Mouse (Mus musculus): ENCODE measurements at regions not wholly inside any gene's neighbourhood (a gene's known extent, or its start where the extent isn't known, plus 50 kb on each side); places are given as distances from the start of the nearest gene placed in this dataset.

DNA sequence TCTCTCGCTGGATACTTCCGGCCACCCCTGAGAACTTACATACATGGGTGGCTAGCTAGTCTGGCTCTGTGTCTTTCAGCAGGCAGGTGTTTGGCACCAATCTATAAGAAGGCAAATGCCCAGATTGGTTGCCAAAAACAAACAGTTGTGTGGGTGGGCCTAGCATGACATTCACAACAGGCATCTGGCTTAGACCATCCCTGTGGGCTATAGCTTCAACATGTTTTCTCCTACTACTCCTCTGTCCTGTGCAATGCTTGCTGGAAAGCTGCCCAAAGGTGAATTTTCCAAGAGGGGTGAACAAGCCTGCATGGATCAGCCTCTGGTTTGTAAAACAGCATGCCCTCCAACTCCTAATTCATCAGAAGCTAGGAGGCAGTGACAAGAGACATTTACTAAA, 505.3 kb upstream of the Pou3f4 start:
- H3K4me3 ChIP-seq (replicated peaks; ENCODE audit: low read length) = no peak overlapping the region
- no peaks in the 10 kb centered on the region for H3K27me3 ChIP-seq (ENCODE audit: insufficient read depth, low read length)
- no peaks in the 10 kb centered on the region for H3K4me1 ChIP-seq (replicated peaks; ENCODE audit: low read depth, low read length)
- no peaks in the 10 kb centered on the region for H3K9me3 ChIP-seq (ENCODE audit: low read length)
- no peak for TF ChIP-seq POU5F1 (IDR thresholded peaks at IDR 0.05; ENCODE audit: borderline replicate concordance, low read length)
- no peak for TF ChIP-seq NANOG (IDR thresholded peaks at IDR 0.05; ENCODE audit: borderline replicate concordance, low read length)
- TF ChIP-seq CTCF (conservative IDR thresholded peaks at IDR 0.05; ENCODE audit: low read length) = no peak
- H3K36me3 ChIP-seq (ENCODE audit: insufficient read depth, low read length) = no peaks in the 10 kb centered on the region

DNA sequence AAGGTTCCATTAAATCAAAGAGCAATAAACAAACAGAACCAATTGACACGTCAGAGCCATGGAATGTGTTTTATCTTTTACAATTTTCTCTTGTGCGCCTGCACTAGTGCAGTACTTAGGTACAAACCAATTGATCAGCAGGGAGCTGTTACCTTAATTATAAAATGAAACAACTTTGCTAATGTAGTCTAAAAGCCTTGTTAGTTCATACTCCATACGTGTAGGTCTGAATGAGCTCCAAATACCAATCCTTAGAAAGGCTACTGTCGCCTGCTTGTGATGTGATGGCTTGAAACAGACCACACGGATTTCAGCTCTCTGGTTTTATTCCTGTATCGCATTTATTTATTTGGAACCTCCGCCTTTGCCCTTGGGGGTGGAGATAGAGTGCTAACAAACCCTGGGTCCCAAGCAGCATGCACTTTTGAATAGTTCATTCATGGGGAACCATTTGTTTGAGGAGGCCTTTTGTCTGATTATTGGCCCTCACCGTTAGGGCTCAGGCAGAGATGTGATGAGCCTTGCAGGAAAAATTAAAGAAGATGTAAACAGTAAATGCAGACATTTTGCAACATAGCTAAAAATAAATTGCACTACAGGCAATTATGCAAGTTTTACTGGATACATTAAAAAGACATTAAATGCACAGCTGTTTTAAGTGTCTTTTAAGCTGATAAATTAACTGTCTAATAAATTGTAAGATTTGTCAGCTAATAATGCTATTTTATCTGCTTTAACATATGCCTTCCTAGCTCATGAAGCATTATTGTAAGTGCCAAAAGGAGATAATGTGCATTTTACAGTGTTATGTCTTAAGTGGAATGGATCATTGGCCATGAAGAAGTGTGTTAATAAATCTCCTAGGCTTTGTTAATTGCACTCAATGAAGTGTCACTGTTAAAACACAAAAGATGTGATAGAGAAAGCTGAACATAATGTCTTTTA, 496.0 kb upstream of the Pou3f4 start:
- Histone ChIP-seq H3K4me1 (replicated peaks; ENCODE audit: low read depth, low read length) (no peaks in the 10 kb centered on the region), H3K9me3 (ENCODE audit: low read length) (no peaks in the 10 kb centered on the region), H3K4me3 (replicated peaks; ENCODE audit: low read length) (no peak overlapping the region), H3K27me3 (ENCODE audit: insufficient read depth, low read length) (no peaks in the 10 kb centered on the region), H3K36me3 (ENCODE audit: insufficient read depth, low read length) (no peaks in the 10 kb centered on the region)
- TF ChIP-seq NANOG (IDR thresholded peaks at IDR 0.05; ENCODE audit: borderline replicate concordance, low read length) = no peak
- TF ChIP-seq CTCF (conservative IDR thresholded peaks at IDR 0.05; ENCODE audit: low read length) = no peak
- no peak for TF ChIP-seq POU5F1 (IDR thresholded peaks at IDR 0.05; ENCODE audit: borderline replicate concordance, low read length)

DNA sequence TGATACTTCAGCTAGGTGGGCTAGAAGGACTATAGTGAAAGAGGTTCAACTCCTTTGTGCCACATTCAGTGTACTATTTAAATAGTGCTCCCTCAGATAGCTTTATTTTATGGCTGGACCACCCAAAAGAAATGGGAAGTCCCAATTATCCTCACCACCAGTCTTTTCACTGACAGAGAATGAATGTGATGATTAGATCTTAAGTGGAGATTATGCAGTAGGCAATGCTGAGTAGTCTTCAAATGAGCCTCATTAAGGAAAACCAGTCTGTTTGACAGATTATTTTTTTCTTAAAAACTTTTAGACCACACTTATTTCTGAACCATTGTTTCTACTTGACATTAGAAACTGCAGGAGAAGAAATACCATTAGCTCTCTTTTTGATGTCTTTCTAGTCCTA, 493.8 kb upstream of the Pou3f4 start:
- Histone ChIP-seq H3K9me3 (ENCODE audit: low read length) (no peaks in the 10 kb centered on the region), H3K4me3 (replicated peaks; ENCODE audit: low read length) (no peak overlapping the region), H3K27me3 (ENCODE audit: insufficient read depth, low read length) (no peaks in the 10 kb centered on the region), H3K36me3 (ENCODE audit: insufficient read depth, low read length) (no peaks in the 10 kb centered on the region), H3K4me1 (replicated peaks; ENCODE audit: low read depth, low read length) (no peaks in the 10 kb centered on the region)
- TF ChIP-seq CTCF (conservative IDR thresholded peaks at IDR 0.05; ENCODE audit: low read length) (no peak), NANOG (IDR thresholded peaks at IDR 0.05; ENCODE audit: borderline replicate concordance, low read length) (no peak), POU5F1 (IDR thresholded peaks at IDR 0.05; ENCODE audit: borderline replicate concordance, low read length) (no peak)

DNA sequence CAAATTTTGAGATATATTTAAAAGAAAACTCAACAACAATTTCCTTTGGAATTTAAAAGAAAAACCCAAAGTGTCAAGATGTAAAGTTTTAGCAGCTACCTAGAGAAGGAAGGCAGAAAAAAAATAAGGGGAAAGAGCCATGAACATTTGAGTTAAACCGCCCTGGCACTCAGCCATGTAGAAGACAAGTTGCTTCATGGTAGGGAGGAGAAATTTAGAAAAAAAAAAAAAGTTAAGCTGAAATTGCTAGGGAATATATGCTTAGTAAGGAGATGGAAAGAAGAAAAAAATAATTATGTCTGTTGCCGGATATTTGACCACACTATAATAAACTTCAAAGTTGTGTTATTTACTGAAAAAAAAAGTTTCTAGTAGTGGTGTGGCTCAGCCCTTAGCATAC, 479.8 kb upstream of the Pou3f4 start:
- no peak for TF ChIP-seq NANOG (IDR thresholded peaks at IDR 0.05; ENCODE audit: borderline replicate concordance, low read length)
- no peak for TF ChIP-seq CTCF (conservative IDR thresholded peaks at IDR 0.05; ENCODE audit: low read length)
- no peak for TF ChIP-seq POU5F1 (IDR thresholded peaks at IDR 0.05; ENCODE audit: borderline replicate concordance, low read length)
- no peaks in the 10 kb centered on the region for H3K4me1 ChIP-seq (replicated peaks; ENCODE audit: low read depth, low read length)
- no peaks in the 10 kb centered on the region for H3K36me3 ChIP-seq (ENCODE audit: insufficient read depth, low read length)
- H3K9me3 ChIP-seq (ENCODE audit: low read length) = no peaks in the 10 kb centered on the region
- no peak overlapping the region for H3K4me3 ChIP-seq (replicated peaks; ENCODE audit: low read length)
- no peaks in the 10 kb centered on the region for H3K27me3 ChIP-seq (ENCODE audit: insufficient read depth, low read length)

DNA sequence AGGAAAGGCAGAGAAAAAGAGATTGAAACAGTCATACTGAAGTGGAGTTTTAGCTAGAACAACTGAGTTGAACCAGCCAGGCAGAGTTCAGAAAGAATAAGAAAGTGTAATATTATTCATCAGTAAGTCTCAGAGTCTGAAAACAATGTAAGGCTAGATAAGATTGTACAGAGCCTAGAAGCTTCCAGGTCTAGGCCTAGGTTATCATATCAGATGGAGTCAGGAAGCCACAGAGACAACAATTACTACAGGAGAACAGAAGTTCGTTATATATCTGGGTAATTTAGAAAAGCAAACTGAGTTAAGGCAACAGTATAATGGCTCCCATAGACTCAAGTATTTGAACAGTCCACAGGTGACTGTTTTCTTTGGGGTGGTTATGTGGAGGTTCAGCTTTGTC, 479.1 kb upstream of the Pou3f4 start:
- no peaks in the 10 kb centered on the region for H3K36me3 ChIP-seq (ENCODE audit: insufficient read depth, low read length)
- H3K9me3 ChIP-seq (ENCODE audit: low read length) = no peaks in the 10 kb centered on the region
- no peaks in the 10 kb centered on the region for H3K27me3 ChIP-seq (ENCODE audit: insufficient read depth, low read length)
- H3K4me1 ChIP-seq (replicated peaks; ENCODE audit: low read depth, low read length) = no peaks in the 10 kb centered on the region
- TF ChIP-seq CTCF (conservative IDR thresholded peaks at IDR 0.05; ENCODE audit: low read length) (no peak), NANOG (IDR thresholded peaks at IDR 0.05; ENCODE audit: borderline replicate concordance, low read length) (no peak), POU5F1 (IDR thresholded peaks at IDR 0.05; ENCODE audit: borderline replicate concordance, low read length) (no peak)
- no peak overlapping the region for H3K4me3 ChIP-seq (replicated peaks; ENCODE audit: low read length)

Data from E14TG2a.4 (cell line).